Mouse (Mus musculus) small intestine, adult 2 months (tissue): Measurements from ENCODE around the gene Cybc1. TPM values are rescaled to one million over a fixed set of nuclear protein-coding genes. Genes with fewer than 3 reads are reported as not detected.

Experiments
- H3K27ac ChIP-seq: fragments of 200-500 bp; 2 replicates; pipeline ENCODE4 v1.5.1; 2012; ENCODE audit warnings: low read depth, low read length, control low read depth, inconsistent platforms; ENCODE audit not compliant: insufficient read depth
- H3K27me3 ChIP-seq: fragments of 200-500 bp; 2 replicates; pipeline ENCODE4 v1.6.1; 2012; ENCODE audit warnings: mild to moderate bottlenecking, moderate library complexity, low read length, inconsistent platforms; ENCODE audit not compliant: control insufficient read depth, insufficient read depth
- H3K36me3 ChIP-seq: fragments of 200-500 bp; 2 replicates; pipeline ENCODE4 v1.6.1; 2012; ENCODE audit warnings: mild to moderate bottlenecking, low read length, control low read depth, inconsistent platforms; ENCODE audit not compliant: control insufficient read depth, insufficient read depth
- H3K4me1 ChIP-seq: fragments of 200-500 bp; 2 replicates; pipeline ENCODE4 v1.6.1; 2012; ENCODE audit warnings: low read length, inconsistent platforms, mixed read lengths; ENCODE audit not compliant: control insufficient read depth, insufficient read depth, insufficient read length
- H3K4me3 ChIP-seq: fragments of 200-500 bp; 2 replicates; pipeline ENCODE4 v1.5.1; 2012; ENCODE audit warnings: low read depth, mild to moderate bottlenecking, control low read depth, inconsistent platforms, low read length, moderate library complexity
- CTCF ChIP-seq: fragments of 200-500 bp; IDR thresholded peaks from 2 replicates; pipeline ENCODE4 v1.5.1; 2012; ENCODE audit warnings: low read depth, mild to moderate bottlenecking, control low read depth, inconsistent platforms, low read length, moderate library complexity, mixed read lengths; ENCODE audit not compliant: insufficient replicate concordance, insufficient read length; ENCODE audit errors: extremely low read depth
- POLR2A ChIP-seq: fragments of 200-500 bp; IDR thresholded peaks from 2 replicates; pipeline ENCODE4 v1.6.1; 2012; ENCODE audit warnings: low read depth, mild to moderate bottlenecking, control low read depth, inconsistent platforms, low read length, moderate library complexity
- WGBS: fragments of 180-500 bp; shearing (Covaris S2); methylation state at CpG from one replicate; pipeline ENCODE4 v1.1.7; 2018; 5-methylcytosine and 5-hydroxymethylcytosine counted together
- polyA plus RNA-seq: library from polyadenylated mRNA; depleted of rRNA; stranded (reverse); fragments of >200 nt; gene quantifications from 2 replicates; pipeline ENCODE4 v1.2.3, GENCODE M21; 2012; rRNA removed

The Cybc1 gene
- polyA plus RNA-seq = 16.4 and 20.8 TPM in 2 replicates

DNA sequence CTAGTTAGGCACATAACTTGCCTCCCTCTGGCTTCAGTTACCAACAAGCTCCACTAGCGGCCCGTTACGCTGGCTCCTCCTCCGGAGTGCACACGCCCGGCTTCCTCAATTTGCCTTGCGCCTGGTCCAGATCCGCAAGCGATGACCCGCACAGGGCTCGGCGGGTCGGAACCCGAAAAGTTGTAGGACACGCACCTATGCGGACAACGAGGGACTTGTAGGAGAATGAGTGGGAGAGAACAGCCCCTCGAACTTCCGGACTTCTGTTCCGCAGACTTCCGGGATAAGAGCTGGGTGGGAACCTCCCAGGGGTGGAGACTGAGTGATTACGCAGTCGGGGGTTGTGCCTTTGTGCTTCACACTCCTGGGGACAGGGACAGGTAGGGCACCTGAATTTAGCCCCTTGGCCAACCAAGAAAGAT, at the start of gene Cybc1:
Gene Cybc1, minus strand, starts transcription at position 305 of the 422 bp plus-strand sequence.
- Histone ChIP-seq H3K27ac (peak within 1 kb of the TSS; percentile 92), H3K4me3 (peak within 1 kb of the TSS; percentile 95), H3K27me3 (no peaks in the 10 kb centered on the region), H3K4me1 (peaks cover 10% of the 10 kb centered on the region; the same call in 1 of the 2 replicates), H3K36me3 (peaks cover 27% of the 10 kb centered on the region)
- TF ChIP-seq CTCF (peak; percentile 35; the same call in 1 of the 2 replicates), POLR2A (peak; percentile 22; the same call in 1 of the 2 replicates)
- under 1% methylated on average over 23 of the region's 23 CpGs for WGBS

DNA sequence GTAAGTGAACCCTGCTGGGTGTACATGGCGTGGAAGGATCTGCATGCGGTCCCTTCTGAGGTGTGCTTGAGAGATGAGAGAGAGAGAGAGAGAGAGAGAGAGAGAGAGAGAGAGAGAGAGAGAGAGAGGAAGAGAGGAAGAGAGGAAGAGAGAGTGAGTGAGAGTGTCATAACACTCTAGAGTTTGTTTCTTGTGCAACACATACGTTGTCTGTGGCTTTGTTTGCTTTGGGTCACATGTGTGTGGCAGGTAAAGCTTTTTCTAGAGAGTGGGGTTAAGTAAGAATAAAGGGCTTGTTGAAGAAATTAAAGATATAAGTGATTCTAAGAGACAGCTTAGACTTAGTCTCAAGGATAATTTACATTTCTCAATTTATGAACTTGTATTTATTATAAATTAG, 48.9 kb upstream of the Cybc1 start:
- H3K36me3 ChIP-seq = 0 out of 2 replicates have a peak, but pooled peaks cover 2% of the 10 kb centered on the region
- no peak overlapping the region for H3K4me3 ChIP-seq
- H3K27me3 ChIP-seq = no peaks in the 10 kb centered on the region
- H3K4me1 ChIP-seq = no peaks in the 10 kb centered on the region; the same call in 1 of the 2 replicates
- H3K27ac ChIP-seq = no peak overlapping the region
- 84% methylated on average over 3 of the region's 3 CpGs for WGBS
- no peak for TF ChIP-seq CTCF

DNA sequence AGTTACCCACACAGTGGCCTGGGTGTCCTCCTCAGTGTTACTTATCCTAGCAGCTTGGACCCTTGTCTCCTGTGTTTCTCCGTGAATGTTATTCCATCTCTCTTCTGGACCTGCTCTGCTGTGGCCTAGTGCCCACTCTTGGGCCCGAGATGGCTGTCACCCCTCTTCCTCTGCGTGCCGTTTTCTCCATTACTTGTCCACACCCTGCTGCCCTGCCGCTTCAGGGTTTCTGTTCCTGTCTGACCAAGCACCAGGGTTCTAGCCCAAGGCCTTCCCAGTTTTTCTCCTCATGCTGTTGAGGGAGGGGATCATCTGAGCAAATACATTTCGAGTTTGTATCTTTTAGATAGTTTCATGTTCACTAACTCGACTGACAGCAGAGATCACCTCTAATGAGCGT, 48.4 kb upstream of the Cybc1 start:
- no peak for TF ChIP-seq POLR2A
- no peak for TF ChIP-seq CTCF
- Histone ChIP-seq H3K36me3 (0 out of 2 replicates have a peak, but pooled peaks cover 2% of the 10 kb centered on the region), H3K27me3 (no peaks in the 10 kb centered on the region), H3K27ac (no peak overlapping the region), H3K4me3 (no peak overlapping the region), H3K4me1 (no peaks in the 10 kb centered on the region; the same call in 1 of the 2 replicates)
- 81% methylated on average over 8 of the region's 8 CpGs for WGBS

GRCm38 (mm10) chr11:121261074-121261473, 32.0 kb upstream of the Cybc1 start:
- H3K4me3 ChIP-seq = peak overlapping the region; percentile 80
- H3K27me3 ChIP-seq = no peaks in the 10 kb centered on the region
- H3K4me1 ChIP-seq = no peaks in the 10 kb centered on the region; the same call in 1 of the 2 replicates
- H3K27ac ChIP-seq = no peak overlapping the region
- no peaks in the 10 kb centered on the region; the same call in none of the 2 replicates for H3K36me3 ChIP-seq
- no peak for TF ChIP-seq POLR2A
- TF ChIP-seq CTCF = no peak
- WGBS = 43% methylated on average over 2 of the region's 2 CpGs

GRCm38 (mm10) chr11:121260211-121260906, 31.2 kb upstream of the Cybc1 start:
- TF ChIP-seq POLR2A (no peak), CTCF (no peak)
- H3K27ac ChIP-seq = no peak overlapping the region
- under 1% methylated on average over 59 of the region's 60 CpGs for WGBS
- H3K4me1 ChIP-seq = no peaks in the 10 kb centered on the region; the same call in 1 of the 2 replicates
- H3K4me3 ChIP-seq = peak overlapping the region; percentile 80
- no peaks in the 10 kb centered on the region for H3K27me3 ChIP-seq
- H3K36me3 ChIP-seq = peaks cover under 1% of the 10 kb centered on the region

DNA sequence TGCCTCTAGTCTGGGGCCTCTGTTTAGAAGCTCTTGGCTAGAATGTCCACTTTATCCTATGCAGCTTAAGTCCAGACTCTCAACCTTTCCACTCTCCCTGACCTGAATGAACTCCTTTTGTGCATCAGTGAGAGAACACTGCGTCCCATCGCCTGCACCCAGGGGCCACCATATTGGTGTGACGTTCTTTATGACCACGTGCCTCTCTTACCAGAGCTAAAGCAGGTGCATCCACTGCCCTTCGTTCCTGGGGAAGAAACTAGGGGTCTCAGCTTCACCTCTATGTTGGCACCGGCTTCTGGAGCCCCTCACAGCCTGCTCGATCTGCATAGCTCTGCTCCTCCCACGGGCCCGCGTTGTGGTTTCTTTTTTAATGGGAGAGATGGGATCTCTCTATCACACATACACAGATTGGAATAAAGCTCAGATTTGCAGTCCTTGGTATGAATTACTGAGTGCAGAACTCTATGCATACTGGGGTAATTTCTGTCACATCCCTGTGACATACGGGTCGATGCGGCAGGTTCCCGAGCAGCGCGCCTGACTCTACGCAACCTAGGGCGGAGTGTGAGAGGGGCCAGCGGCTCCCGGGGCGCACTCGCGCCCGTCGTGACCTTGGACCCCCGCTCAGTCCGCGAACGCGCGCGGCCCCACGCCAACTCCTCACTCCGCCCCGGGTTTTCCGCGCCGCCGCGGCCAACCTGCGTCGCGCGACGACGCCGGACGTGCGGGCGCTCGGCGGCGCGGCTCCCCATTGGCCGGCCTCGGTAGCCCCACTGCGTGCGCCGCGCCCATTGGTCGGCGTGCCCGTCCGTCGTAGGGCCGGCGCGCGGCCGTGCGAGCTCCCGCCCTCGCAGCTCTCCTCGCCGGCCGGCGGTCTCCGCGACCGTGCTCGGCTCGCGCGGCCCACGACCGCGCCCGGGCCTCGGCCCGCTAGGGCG, 30.3 kb upstream of the Cybc1 start, which contains the start of gene Foxk2:
Gene Foxk2, plus strand, starts transcription at position 831 of the 941 bp plus-strand sequence.
- H3K4me3 ChIP-seq = peak within 1 kb of the TSS; percentile 96
- no peak for TF ChIP-seq CTCF
- no peak; the same call in 1 of the 2 replicates for TF ChIP-seq POLR2A

More for the DNA sequence above, 30.3 kb upstream of the Cybc1 start, which contains the start of gene Foxk2:
- Histone ChIP-seq H3K27ac (peak within 1 kb of the TSS; percentile 56), H3K27me3 (no peaks in the 10 kb centered on the region), H3K36me3 (peaks cover 7% of the 10 kb centered on the region), H3K4me1 (no peaks in the 10 kb centered on the region; the same call in 1 of the 2 replicates)
- WGBS = 1% methylated on average over 91 of the region's 91 CpGs
